ENCODE assay signal across 15 mouse cellular contexts in the genomic region with DNA sequence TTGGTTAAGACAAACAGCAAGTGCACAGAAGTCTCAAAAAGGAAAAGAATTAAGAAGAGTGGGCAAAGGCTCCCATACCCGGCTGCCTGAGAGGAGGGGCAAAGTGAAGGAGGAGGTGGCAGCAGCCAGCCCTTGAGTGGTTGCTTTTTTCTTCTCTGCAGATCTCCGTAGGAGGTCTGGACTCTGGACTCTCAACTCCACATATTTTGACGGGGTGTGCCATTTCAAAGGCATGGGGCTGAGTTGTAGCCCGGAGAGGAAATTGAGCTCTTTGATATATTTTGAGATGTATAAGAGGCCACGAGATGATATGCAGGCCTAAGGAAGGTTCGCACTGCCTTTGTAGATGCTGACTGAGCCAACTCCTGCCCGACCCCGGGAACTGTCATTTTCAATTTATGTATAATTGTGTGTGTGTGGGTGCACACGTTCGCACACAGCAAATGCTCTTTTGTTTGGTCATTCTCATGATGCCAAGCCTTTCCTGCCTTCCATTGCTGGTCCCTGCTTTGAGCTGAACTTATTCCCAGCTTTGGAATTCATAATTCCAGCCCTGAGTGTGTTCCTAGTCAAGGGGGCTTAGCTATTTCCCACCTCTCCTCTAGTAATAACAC. TPM values are rescaled to one million over a fixed set of nuclear protein-coding genes. Genes with fewer than 3 reads are reported as not detected.
A peak's percentile ranks its signal among the peaks of the same experiment; 100 is the strongest.
DNase-seq lines count a peak whose midpoint lies in the region; ATAC-seq and TF ChIP-seq lines count a peak whose summit lies in the region.
"Had no signal": no experiment of that assay in that cellular context is flagged by ENCODE, and none has a peak within 500 bp of the region (broad histone marks: within the 10 kb centered on the region; RNA-seq: fewer than 3 reads in every experiment).

No protein-coding gene starts in this region.

- H3K4me1 ChIP-seq in lung, postnatal 0 days (ENCODE audit: insufficient read depth, low read depth, low read length): no peaks in the 10 kb centered on the region
- no peaks in the 10 kb centered on the region for H3K4me1 ChIP-seq in kidney, embryonic 16.5 days (ENCODE audit: insufficient read depth, low read length)
- no peaks in the 10 kb centered on the region for H3K4me1 ChIP-seq in stomach, embryonic 16.5 days (ENCODE audit: control insufficient read depth, insufficient read depth, low read length)
- H3K4me1 ChIP-seq: limb, embryonic 12.5 days had no signal

- TF ChIP-seq CTCF in lung, postnatal 0 days (IDR thresholded peaks at IDR 0.05): no peak

- no peaks in the 10 kb centered on the region for H3K36me3 ChIP-seq in lung, postnatal 0 days (ENCODE audit: insufficient read depth, low read length)
- H3K36me3 ChIP-seq in kidney, embryonic 16.5 days (ENCODE audit: insufficient read depth, low read length): no peaks in the 10 kb centered on the region
- H3K36me3 ChIP-seq in stomach, embryonic 16.5 days (ENCODE audit: control insufficient read depth, insufficient read depth, low read length): no peaks in the 10 kb centered on the region
- H3K36me3 ChIP-seq: heart, embryonic 15.5 days; limb, embryonic 12.5 days; midbrain, embryonic 13.5 days had no signal

- no peaks in the 10 kb centered on the region for H3K27me3 ChIP-seq in lung, postnatal 0 days (replicated peaks; ENCODE audit: insufficient read depth, low read length)
- H3K27me3 ChIP-seq in kidney, embryonic 16.5 days (ENCODE audit: insufficient read depth, low read length): no peaks in the 10 kb centered on the region
- no peaks in the 10 kb centered on the region for H3K27me3 ChIP-seq in stomach, embryonic 16.5 days (ENCODE audit: control insufficient read depth, insufficient read depth, low read length)
- H3K27me3 ChIP-seq: heart, embryonic 15.5 days; limb, embryonic 12.5 days; midbrain, embryonic 13.5 days had no signal

- no peak overlapping the region for H3K4me2 ChIP-seq in lung, postnatal 0 days (replicated peaks; ENCODE audit: low read depth, low read length)
- no peak overlapping the region for H3K4me2 ChIP-seq in kidney, embryonic 16.5 days (replicated peaks; ENCODE audit: low read depth, low read length)
- H3K4me2 ChIP-seq in stomach, embryonic 16.5 days (ENCODE audit: low read depth, low read length): no peak overlapping the region
- H3K4me2 ChIP-seq: heart, embryonic 15.5 days; hindbrain, embryonic 14.5 days; limb, embryonic 12.5 days; midbrain, embryonic 13.5 days had no signal

- H3K9ac ChIP-seq in lung, postnatal 0 days (replicated peaks; ENCODE audit: low read depth): no peak overlapping the region
- no peak overlapping the region for H3K9ac ChIP-seq in kidney, embryonic 16.5 days (replicated peaks; ENCODE audit: low read length)
- no peak overlapping the region for H3K9ac ChIP-seq in stomach, embryonic 16.5 days (ENCODE audit: low read length)
- H3K9ac ChIP-seq: heart, embryonic 15.5 days; hindbrain, embryonic 14.5 days; limb, embryonic 12.5 days; midbrain, embryonic 13.5 days had no signal

- TF ChIP-seq EP300 in lung, postnatal 0 days (IDR thresholded peaks at IDR 0.05): no peak

- no peak overlapping the region for H3K27ac ChIP-seq in lung, postnatal 0 days (ENCODE audit: low read length)
- H3K27ac ChIP-seq in kidney, embryonic 16.5 days (ENCODE audit: low read length): no peak overlapping the region
- H3K27ac ChIP-seq in stomach, embryonic 16.5 days (ENCODE audit: low read length): peak overlapping the region; percentile 19; the same call in 1 of the 2 replicates
- H3K27ac ChIP-seq: heart, embryonic 15.5 days; hindbrain, embryonic 14.5 days; limb, embryonic 12.5 days; midbrain, embryonic 13.5 days had no signal

- peak; percentile 71 for ATAC-seq in lung, postnatal 0 days
- ATAC-seq in kidney, embryonic 16.5 days (ENCODE audit: low FRiP score, low TSS enrichment): 0 out of 2 replicates have a peak, but pooled peaks have one; percentile 55
- ATAC-seq in stomach, embryonic 16.5 days (ENCODE audit: insufficient read depth, low FRiP score): peak; percentile 89
- ATAC-seq: forebrain, embryonic 16.5 days; midbrain, embryonic 13.5 days had no signal

- H3K4me3 ChIP-seq in lung, postnatal 0 days (ENCODE audit: low read depth, low read length): no peak overlapping the region
- H3K4me3 ChIP-seq in kidney, embryonic 16.5 days (ENCODE audit: low read length): no peak overlapping the region
- no peak overlapping the region for H3K4me3 ChIP-seq in stomach, embryonic 16.5 days (replicated peaks; ENCODE audit: low read length)
- H3K4me3 ChIP-seq: heart, embryonic 15.5 days; limb, embryonic 12.5 days; midbrain, embryonic 13.5 days had no signal

- no peaks in the 10 kb centered on the region for H3K9me3 ChIP-seq in lung, postnatal 0 days (ENCODE audit: low read length)
- H3K9me3 ChIP-seq in kidney, embryonic 16.5 days (ENCODE audit: low read length): no peaks in the 10 kb centered on the region
- H3K9me3 ChIP-seq in stomach, embryonic 16.5 days (replicated peaks; ENCODE audit: control insufficient read depth, low read length): no peaks in the 10 kb centered on the region
- H3K9me3 ChIP-seq: heart, embryonic 15.5 days; limb, embryonic 12.5 days; midbrain, embryonic 13.5 days had no signal

- peak; percentile 29 to 38 for DNase-seq in cerebellum, postnatal 10 days
- no peak for DNase-seq in cerebellum, postnatal 25 days
- DNase-seq in lung, postnatal 0 days (ENCODE audit: low spot score): peak; percentile 46
- no peak for DNase-seq in lung, postnatal 36 days
- no peak for DNase-seq in gastrocnemius, postnatal 10 days
- DNase-seq in c-Kit-positive CD71-positive TER-119-positive erythroid progenitor cells, embryonic 14.5 days (ENCODE audit: low spot score): no peak
- DNase-seq: cerebellum, adult 11 months; gastrocnemius, postnatal 25 days had no signal

- WGBS in lung, postnatal 0 days: 39% methylated on average over 10 of the region's 10 CpGs
- WGBS in kidney, embryonic 16.5 days: 51% methylated on average over 10 of the region's 10 CpGs
- 44% methylated on average over 10 of the region's 10 CpGs for WGBS in stomach, embryonic 16.5 days

RNA-seq across cellular contexts. Expression of a gene that starts 56.4 kb away (rescaled TPM):
- 13.3 and 15.1 TPM in 2 replicates for polyA plus RNA-seq in lung, postnatal 0 days (2015; fragmentation: Nextera tagmentation; extraction: Ambion mirVana)
- polyA plus RNA-seq in kidney, embryonic 16.5 days (2015; fragmentation: Nextera tagmentation; extraction: Ambion mirVana): 8.7 and 9.0 TPM in 2 replicates
- 6.1 and 7.6 TPM in 2 replicates for polyA plus RNA-seq in stomach, embryonic 16.5 days (2015; fragmentation: Nextera tagmentation; extraction: Ambion mirVana)
- 10 to 100 TPM; 17.9 to 23.7 TPM for total RNA-seq in gastrocnemius, postnatal 10 days (2021)

Comparison
In these comparisons a context has a peak if more than half of its experiments do, and no peak if none do; other contexts are left out.
1. DNase-seq: peak in cerebellum, postnatal 10 days (2 of 2) and lung, postnatal 0 days (single experiment); none in cerebellum, postnatal 25 days (0 of 2), lung, postnatal 36 days (single experiment), gastrocnemius, postnatal 10 days (single experiment) and c-Kit-positive CD71-positive TER-119-positive erythroid progenitor cells, embryonic 14.5 days (single experiment).
2. Peak in every context shown above with its lines, with median percentiles within 50 percentile points of each other: ATAC-seq.